Mouse (Mus musculus) splenic B cell, adult 2 months (primary cell): ENCODE results near the gene Idi2.
"Not testable (repeated sequence)": the region's sequence is repeated elsewhere in the genome, so short reads cannot be mapped to it uniquely, and the experiment has no call there.

Experiments used
- DNase-seq: peaks from one replicate; pipeline ENCODE4 v3.0.0-alpha.2; 2011; ENCODE audit warnings: low read depth, low spot score
- H3K27me3 ChIP-seq: 2 replicates; pipeline ENCODE4 v1.6.1; 2012; ENCODE audit warnings: mild to moderate bottlenecking, low read length, moderate library complexity, mixed read lengths; ENCODE audit not compliant: control insufficient read depth, poor library complexity, insufficient read depth, severe bottlenecking
- H3K36me3 ChIP-seq: 2 replicates; pipeline ENCODE4 v1.6.1; 2012; ENCODE audit warnings: mild to moderate bottlenecking, low read length, moderate library complexity, mixed read lengths; ENCODE audit not compliant: control insufficient read depth, poor library complexity, insufficient read depth, severe bottlenecking

The Idi2 gene

GRCm38 (mm10) chr13:8952563-8952962, at the start of gene Idi2:
TSS of gene Idi2 (plus strand) at chr13:8952863.
- DNase-seq, H3K36me3 ChIP-seq, H3K27me3 ChIP-seq: not testable (repeated sequence)

GRCm38 (mm10) chr13:8905986-8906385, 46.7 kb upstream of the Idi2 start:
- not testable (repeated sequence) for H3K36me3 ChIP-seq, DNase-seq, H3K27me3 ChIP-seq

- not testable (repeated sequence) for H3K36me3 ChIP-seq, H3K27me3 ChIP-seq, DNase-seq
These were observed 38.8 kb upstream of the Idi2 start for GRCm38 (mm10) chr13:8913890-8914289.

- Histone ChIP-seq H3K36me3 (no peaks in the 10 kb centered on the region), H3K27me3 (no peaks in the 10 kb centered on the region)
- DNase-seq, result no peak
These were observed 19.2 kb upstream of the Idi2 start for GRCm38 (mm10) chr13:8933499-8933898.

GRCm38 (mm10) chr13:8937611-8938140, 15.0 kb upstream of the Idi2 start:
- H3K36me3 ChIP-seq, H3K27me3 ChIP-seq, DNase-seq: not testable (repeated sequence)

GRCm38 (mm10) chr13:8941110-8941509, 11.6 kb upstream of the Idi2 start:
- H3K36me3 ChIP-seq, H3K27me3 ChIP-seq, DNase-seq: not testable (repeated sequence)

- not testable (repeated sequence) for H3K27me3 ChIP-seq, DNase-seq, H3K36me3 ChIP-seq
These were observed 11.0 kb upstream of the Idi2 start for GRCm38 (mm10) chr13:8941701-8942100.

GRCm38 (mm10) chr13:8943828-8944227, 8.8 kb upstream of the Idi2 start:
- H3K27me3 ChIP-seq, H3K36me3 ChIP-seq, DNase-seq: not testable (repeated sequence)

- H3K36me3 ChIP-seq, H3K27me3 ChIP-seq, DNase-seq: not testable (repeated sequence)
These were observed 4.5 kb upstream of the Idi2 start, which contains the start of gene Gm9745 for GRCm38 (mm10) chr13:8948131-8948530. TSS of gene Gm9745 (minus strand) at chr13:8948231.

- not testable (repeated sequence) for H3K36me3 ChIP-seq, H3K27me3 ChIP-seq, DNase-seq
These were observed 2.5 kb downstream of the Idi2 start for GRCm38 (mm10) chr13:8955127-8955526.

GRCm38 (mm10) chr13:8956873-8957272, 4.2 kb downstream of the Idi2 start:
- not testable (repeated sequence) for H3K36me3 ChIP-seq, H3K27me3 ChIP-seq, DNase-seq

- DNase-seq, H3K36me3 ChIP-seq, H3K27me3 ChIP-seq: not testable (repeated sequence)
These were observed 6.4 kb downstream of the Idi2 start for GRCm38 (mm10) chr13:8959058-8959457.

GRCm38 (mm10) chr13:8959554-8959953, 6.9 kb downstream of the Idi2 start:
- H3K36me3 ChIP-seq, H3K27me3 ChIP-seq: not testable (repeated sequence)

GRCm38 (mm10) chr13:8961128-8961888, 8.6 kb downstream of the Idi2 start:
- DNase-seq, H3K27me3 ChIP-seq, H3K36me3 ChIP-seq: not testable (repeated sequence)

More at GRCm38 (mm10) chr13:8959554-8959953, 6.9 kb downstream of the Idi2 start:
- DNase-seq, result not testable (repeated sequence)

- not testable (repeated sequence) for DNase-seq, H3K27me3 ChIP-seq, H3K36me3 ChIP-seq
These were observed 9.6 kb downstream of the Idi2 start for GRCm38 (mm10) chr13:8962266-8962665.
